Mouse (Mus musculus) megakaryocyte, embryonic 14.5 days (primary cell): Measurements from ENCODE around the gene Uts2. TPM values are rescaled to one million over a fixed set of nuclear protein-coding genes. Genes with fewer than 3 reads are reported as not detected.

Experiments
- H3K27me3 ChIP-seq: replicated peaks from 2 replicates; pipeline ENCODE3; 2012; ENCODE audit warnings: inconsistent platforms
- H3K36me3 ChIP-seq: replicated peaks from 2 replicates; pipeline ENCODE3; 2012; ENCODE audit warnings: low read length, inconsistent platforms, mixed read lengths
- H3K4me1 ChIP-seq: 2 replicates; pipeline ENCODE4 v1.6.1; 2012; ENCODE audit warnings: inconsistent platforms
- H3K4me3 ChIP-seq: replicated peaks from 2 replicates; pipeline ENCODE3; 2012; ENCODE audit warnings: moderate library complexity, mild to moderate bottlenecking, inconsistent platforms
- H3K9me3 ChIP-seq: 2 replicates; pipeline ENCODE4 v1.6.1; 2012; ENCODE audit warnings: inconsistent platforms
- FLI1 ChIP-seq: IDR thresholded peaks from 2 replicates; pipeline ENCODE4 v1.6.1; 2012; ENCODE audit warnings: low read length, inconsistent platforms, mixed read lengths
- GATA1 ChIP-seq: IDR thresholded peaks from 3 replicates; pipeline ENCODE4 v1.6.1; 2012; ENCODE audit warnings: mixed read lengths, low read length, inconsistent platforms, borderline replicate concordance
- polyA plus RNA-seq: library from polyadenylated mRNA; stranded (reverse); fragments of >175 nt; gene quantifications from 2 replicates; pipeline ENCODE4 v1.2.3, GENCODE M21; 2012; ENCODE audit warnings: low replicate concordance; ENCODE audit not compliant: insufficient read depth

Uts2 gene
- not detected in 2 replicates for polyA plus RNA-seq

DNA sequence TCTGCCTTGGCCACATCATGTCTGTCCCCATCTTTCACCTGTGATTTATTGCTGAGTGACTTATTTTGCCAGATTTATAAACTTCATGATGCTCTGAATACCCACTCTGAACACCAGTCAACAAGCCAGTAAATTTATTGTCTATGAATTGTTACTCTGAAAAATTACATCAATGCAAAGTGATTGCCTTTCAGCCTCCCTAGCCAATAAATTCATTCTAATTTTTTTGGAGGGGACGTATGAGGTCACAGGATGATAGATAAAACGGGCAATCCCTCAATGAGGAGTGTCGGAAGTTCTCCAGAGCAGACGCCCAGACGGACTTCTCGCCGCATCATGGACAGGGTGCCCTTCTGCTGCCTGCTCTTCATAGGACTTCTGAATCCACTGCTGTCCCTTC is at the start of gene Uts2:
Uts2 (plus strand) TSS at position 301 of the 400 bp plus-strand sequence.
- H3K27me3 ChIP-seq = peaks cover 49% of the 10 kb centered on the region
- H3K36me3 ChIP-seq = no peaks in the 10 kb centered on the region
- TF ChIP-seq FLI1 = no peak
- no peak for TF ChIP-seq GATA1
- peaks cover 19% of the 10 kb centered on the region for H3K9me3 ChIP-seq
- peaks cover 24% of the 10 kb centered on the region for H3K4me1 ChIP-seq
- no peak within 1 kb of the TSS for H3K4me3 ChIP-seq

DNA sequence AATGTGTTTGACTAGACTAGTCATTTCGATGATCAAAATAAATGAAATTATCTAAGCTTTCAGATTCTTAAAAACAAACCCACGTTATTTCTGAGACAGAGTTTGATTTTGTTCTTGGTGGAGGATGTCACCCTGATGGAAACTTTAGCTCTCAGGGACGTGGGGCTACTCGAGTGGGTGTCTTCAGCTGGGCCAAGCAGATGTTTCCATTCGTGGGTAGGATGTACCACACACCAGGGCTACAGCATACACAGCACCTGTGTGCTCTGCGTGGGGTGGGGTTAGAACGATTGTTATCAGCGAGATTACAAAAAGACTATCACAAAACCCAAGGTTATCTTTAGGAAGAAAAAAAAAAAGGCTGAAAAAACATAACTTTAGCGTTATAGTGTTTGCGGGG is 45.9 kb upstream of the Uts2 start:
- TF ChIP-seq FLI1 = no peak
- TF ChIP-seq GATA1 = no peak
- H3K4me3 ChIP-seq = no peak overlapping the region

DNA sequence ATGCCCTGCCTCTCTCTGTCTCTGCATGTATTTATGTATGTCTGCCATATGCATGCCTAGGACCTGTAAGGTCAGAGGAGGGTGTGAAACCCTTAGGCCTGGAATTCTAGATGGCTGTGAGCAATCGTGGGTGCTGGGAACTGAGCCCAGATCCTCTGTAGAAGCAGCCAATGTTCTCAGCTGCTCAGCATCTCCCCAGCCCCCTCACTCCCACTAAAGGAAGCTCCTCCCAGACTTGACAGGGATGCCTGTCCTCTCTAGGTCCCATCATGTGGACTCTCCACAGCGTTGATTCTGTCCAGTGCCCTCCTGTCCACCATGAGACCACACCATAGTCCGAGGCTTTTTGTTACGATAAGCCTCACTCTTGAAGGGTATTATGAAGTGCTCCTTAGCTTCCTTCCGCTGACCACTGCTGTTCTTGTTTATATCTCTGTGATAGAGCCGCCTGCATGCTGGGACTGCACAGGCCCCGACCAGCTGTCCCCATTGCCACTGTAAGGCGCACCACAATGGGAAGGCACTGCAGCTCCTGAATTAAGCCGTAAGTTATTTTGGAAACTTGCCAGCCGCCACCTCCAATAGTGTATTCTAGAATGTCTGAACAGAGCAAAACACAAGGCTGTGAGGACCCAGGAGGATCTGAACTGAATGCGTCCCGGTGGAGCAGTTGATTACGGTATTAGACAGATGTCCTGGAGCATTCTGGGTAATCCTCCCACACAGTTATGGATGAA is 40.4 kb upstream of the Uts2 start:
- no peak overlapping the region for H3K4me3 ChIP-seq
- peaks cover 45% of the 10 kb centered on the region for H3K27me3 ChIP-seq
- H3K9me3 ChIP-seq = peaks cover 8% of the 10 kb centered on the region; the same call in 1 of the 2 replicates
- peaks cover 11% of the 10 kb centered on the region for H3K4me1 ChIP-seq
- no peak for TF ChIP-seq GATA1
- no peak for TF ChIP-seq FLI1
- H3K36me3 ChIP-seq = no peaks in the 10 kb centered on the region

More for the DNA sequence above, 45.9 kb upstream of the Uts2 start:
- peaks cover 9% of the 10 kb centered on the region; the same call in 1 of the 2 replicates for H3K4me1 ChIP-seq
- peaks cover 65% of the 10 kb centered on the region for H3K27me3 ChIP-seq
- H3K36me3 ChIP-seq = no peaks in the 10 kb centered on the region
- H3K9me3 ChIP-seq = peaks cover 3% of the 10 kb centered on the region; the same call in 1 of the 2 replicates

DNA sequence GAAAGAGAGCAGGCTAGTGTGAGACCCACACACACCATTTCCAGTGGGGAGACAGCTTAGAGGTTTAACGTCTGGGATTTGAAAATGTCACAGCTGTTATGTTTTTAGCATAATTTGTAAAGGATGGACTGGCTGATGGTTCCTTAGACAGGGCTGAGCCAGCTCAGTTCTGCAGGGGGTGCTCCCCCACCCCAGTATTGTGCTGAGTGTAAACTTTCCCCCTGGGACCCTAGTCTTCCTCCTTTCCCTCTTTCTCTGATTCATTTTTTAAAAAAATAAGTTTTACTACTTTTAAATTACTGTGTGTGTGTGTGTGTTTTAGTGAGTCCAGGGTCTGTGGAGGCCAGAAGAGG is 39.8 kb upstream of the Uts2 start:
- H3K4me1 ChIP-seq = peaks cover 11% of the 10 kb centered on the region
- H3K4me3 ChIP-seq = no peak overlapping the region
- peaks cover 8% of the 10 kb centered on the region; the same call in 1 of the 2 replicates for H3K9me3 ChIP-seq
- TF ChIP-seq FLI1 (no peak), GATA1 (no peak)
- peaks cover 41% of the 10 kb centered on the region for H3K27me3 ChIP-seq
- no peaks in the 10 kb centered on the region for H3K36me3 ChIP-seq

DNA sequence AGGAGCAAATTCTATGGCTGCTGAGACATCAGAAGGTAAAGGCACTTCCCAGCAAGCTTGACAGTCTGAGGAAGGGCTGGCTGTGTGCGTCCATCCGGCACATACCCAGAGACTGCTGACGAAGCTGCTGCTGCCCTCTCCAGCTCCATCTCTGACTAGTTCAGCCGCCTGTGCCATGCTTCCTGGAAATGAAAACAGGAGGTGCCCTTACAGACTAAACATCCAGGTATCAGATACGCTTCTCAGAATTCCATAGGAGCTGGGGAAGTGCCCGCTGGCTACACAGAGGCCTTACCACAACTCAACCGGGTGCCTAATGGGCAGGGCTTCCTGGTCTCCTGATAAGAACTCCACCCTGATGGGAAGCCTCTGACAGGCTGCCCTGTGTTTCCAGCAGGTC is 38.4 kb upstream of the Uts2 start:
- peaks cover 16% of the 10 kb centered on the region for H3K4me1 ChIP-seq
- TF ChIP-seq GATA1 (no peak), FLI1 (no peak)

DNA sequence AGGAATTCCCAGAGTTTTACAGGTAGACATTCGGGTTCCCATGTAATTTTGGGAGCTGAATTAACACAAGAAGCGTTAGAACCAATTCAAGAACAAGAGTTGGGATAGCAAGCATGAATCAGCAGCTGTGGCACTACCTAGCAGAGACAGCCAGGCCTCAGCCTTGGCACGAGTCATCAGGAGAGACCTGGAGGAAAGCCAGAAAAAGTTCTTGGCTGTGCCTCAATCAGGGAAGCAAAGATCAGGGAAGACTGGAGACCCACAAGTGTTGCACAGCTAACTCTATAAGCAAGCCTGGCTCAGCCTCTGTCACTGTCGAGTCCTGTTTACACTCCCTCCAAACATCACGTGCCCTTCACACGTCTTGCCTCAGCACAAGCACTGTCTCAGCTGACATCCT is 34.7 kb upstream of the Uts2 start:
- no peaks in the 10 kb centered on the region for H3K36me3 ChIP-seq

More for the DNA sequence above, 38.4 kb upstream of the Uts2 start:
- H3K9me3 ChIP-seq = peaks cover 8% of the 10 kb centered on the region; the same call in 1 of the 2 replicates
- peaks cover 38% of the 10 kb centered on the region for H3K27me3 ChIP-seq
- H3K4me3 ChIP-seq = no peak overlapping the region
- no peaks in the 10 kb centered on the region for H3K36me3 ChIP-seq

DNA sequence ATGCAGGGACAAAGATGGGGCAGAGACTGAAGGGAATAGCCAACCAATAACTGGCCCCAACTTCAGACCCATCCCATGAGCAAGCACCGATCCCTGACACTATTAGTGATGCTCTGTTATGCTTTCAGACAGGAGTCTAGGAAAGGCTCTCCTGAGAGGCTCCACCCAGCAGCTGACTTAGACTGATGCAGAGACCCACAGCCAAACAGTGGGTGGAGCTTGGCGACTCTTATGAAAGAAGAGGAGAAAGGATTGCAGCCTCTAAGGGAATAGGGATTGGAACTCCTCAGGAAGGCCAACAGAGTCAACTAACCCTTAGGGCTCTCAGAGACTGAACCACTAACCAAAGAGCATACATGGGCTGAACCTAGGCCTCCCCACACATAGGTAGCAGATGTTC is 33.2 kb upstream of the Uts2 start:
- no peak for TF ChIP-seq FLI1
- TF ChIP-seq GATA1 = no peak
- H3K4me1 ChIP-seq = peaks cover 39% of the 10 kb centered on the region

More for the DNA sequence above, 34.7 kb upstream of the Uts2 start:
- TF ChIP-seq GATA1 (no peak), FLI1 (no peak)
- Histone ChIP-seq H3K9me3 (peaks cover 5% of the 10 kb centered on the region; the same call in 1 of the 2 replicates), H3K4me3 (no peak overlapping the region), H3K27me3 (peaks cover 16% of the 10 kb centered on the region), H3K4me1 (peaks cover 45% of the 10 kb centered on the region)

DNA sequence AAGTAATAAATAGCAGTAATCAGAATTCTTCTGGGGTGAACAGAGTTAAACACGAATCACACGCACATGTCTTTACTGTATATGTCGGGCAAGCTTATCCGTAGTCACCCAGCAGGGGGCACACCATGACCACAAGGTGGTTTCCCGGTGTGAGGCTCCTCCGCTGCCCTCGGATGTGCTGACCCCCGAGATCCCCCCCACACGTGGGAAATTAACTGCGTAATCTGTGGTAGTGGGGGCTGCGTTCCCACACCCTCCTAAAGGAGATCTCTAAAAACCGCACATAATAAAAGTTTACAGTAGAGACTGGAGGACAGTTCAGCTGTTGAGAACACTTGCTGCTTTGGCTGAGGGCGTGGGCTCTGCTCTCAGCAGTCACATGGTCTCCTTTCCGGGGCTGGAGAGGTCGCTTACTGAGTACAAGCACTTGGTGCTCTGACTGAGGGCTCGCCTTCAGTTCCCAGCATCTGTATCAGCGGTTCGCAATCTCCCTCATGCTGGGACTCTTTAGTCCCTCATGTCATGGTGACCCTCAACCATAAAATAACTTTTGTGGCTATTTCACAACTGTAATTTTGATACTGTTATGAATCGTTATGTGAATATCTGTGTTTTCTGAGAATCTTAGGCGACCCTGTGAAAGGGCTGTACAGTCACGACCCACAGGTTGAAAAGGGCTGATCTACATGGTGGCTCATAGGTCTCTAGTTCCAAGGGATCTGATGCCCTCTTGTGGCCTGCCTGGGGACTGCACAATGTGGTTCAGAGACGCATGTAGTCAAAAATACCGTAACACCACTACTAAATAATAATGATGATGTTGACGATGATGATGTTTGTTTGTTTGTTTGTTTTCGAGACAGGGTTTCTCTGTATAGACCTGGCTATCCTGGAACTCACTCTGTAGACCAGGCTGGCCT is 32.0 kb upstream of the Uts2 start:
- Histone ChIP-seq H3K27me3 (peaks cover 12% of the 10 kb centered on the region), H3K9me3 (peaks cover 5% of the 10 kb centered on the region; the same call in 1 of the 2 replicates), H3K4me1 (peaks cover 38% of the 10 kb centered on the region), H3K4me3 (peak overlapping the region; percentile 89), H3K36me3 (no peaks in the 10 kb centered on the region)
- TF ChIP-seq FLI1 = no peak
- no peak for TF ChIP-seq GATA1

More for the DNA sequence above, 33.2 kb upstream of the Uts2 start:
- H3K36me3 ChIP-seq = no peaks in the 10 kb centered on the region
- H3K27me3 ChIP-seq = peaks cover 14% of the 10 kb centered on the region
- peaks cover 5% of the 10 kb centered on the region; the same call in 1 of the 2 replicates for H3K9me3 ChIP-seq
- H3K4me3 ChIP-seq = no peak overlapping the region

DNA sequence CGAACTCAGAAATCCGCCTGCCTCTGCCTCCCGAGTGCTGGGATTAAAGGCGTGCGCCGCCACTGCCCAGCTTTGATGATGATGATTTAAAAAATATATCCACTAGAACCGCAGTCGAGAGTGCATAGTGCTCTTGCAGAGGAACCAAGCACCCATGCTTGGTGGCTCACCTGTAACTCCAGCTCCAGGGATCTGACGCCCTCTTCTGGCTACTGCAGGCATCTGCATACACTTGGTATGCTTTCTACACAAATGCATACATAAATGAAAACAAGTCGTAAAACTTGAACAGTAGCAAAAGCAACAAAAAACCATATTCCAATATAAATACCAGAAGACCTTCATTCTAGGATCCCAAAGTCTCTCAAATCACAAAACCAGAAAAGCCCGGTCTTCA is 31.3 kb upstream of the Uts2 start:
- Histone ChIP-seq H3K4me3 (no peak overlapping the region), H3K27me3 (peaks cover 12% of the 10 kb centered on the region), H3K36me3 (no peaks in the 10 kb centered on the region), H3K4me1 (peaks cover 38% of the 10 kb centered on the region), H3K9me3 (peaks cover 6% of the 10 kb centered on the region; the same call in 1 of the 2 replicates)
- no peak for TF ChIP-seq GATA1
- no peak for TF ChIP-seq FLI1
